Mouse (Mus musculus) 3134 (cell line): ENCODE measurements around the gene Mss51.

Experiments used
- DNase-seq: peaks from one replicate; pipeline ENCODE4 v3.0.0-alpha.2; 2011; ENCODE audit warnings: low spot score; ENCODE audit not compliant: insufficient read length; ENCODE audit errors: extremely low read depth

Mss51 gene

DNA sequence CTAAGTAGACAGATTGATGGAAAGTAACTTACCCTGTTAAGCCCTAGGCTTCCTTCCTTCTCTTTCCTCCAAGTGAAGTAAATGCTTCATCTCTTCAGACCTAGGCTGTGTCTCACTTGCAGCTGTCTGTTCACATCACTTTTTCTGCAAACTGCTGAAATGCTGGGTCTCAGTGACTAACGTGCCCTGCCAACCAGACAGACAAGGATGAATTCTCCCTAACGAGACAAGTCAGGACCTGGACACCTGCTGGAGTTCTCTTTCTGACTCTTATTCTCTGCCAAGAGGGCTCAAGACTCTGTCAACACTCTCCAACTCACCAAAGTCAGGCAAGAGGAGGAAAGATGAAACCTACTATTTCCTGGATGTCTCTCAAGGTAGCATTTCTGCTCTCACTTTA lies at the start of gene Mss51:
Gene Mss51, minus strand, starts transcription at position 299 of the 400 bp plus-strand sequence.
- DNase-seq = no peak

DNA sequence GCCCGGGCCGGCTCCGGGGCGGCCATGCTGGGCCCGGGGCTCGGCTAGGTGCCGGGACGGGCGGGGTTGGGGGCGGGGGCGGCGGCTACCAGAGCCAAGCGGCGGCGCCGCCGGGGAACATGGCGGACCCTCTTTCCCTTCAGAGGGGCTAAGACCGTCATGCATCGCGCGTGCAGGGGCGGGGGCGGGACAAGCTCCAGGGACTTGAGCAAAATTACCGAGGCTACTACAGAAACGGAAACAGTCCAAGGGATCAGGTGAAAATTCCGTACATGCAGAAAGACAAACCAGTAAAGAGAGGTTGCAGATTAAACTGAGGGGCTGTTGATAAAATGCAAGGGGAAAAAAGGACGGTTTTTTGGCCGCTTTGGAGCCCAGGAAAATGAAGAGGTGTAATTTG lies 49.7 kb upstream of the Mss51 start, which contains the start of gene Ppp3cb:
Gene Ppp3cb, minus strand, starts transcription at position 159 of the 400 bp plus-strand sequence.
- peak; percentile 82 for DNase-seq

DNA sequence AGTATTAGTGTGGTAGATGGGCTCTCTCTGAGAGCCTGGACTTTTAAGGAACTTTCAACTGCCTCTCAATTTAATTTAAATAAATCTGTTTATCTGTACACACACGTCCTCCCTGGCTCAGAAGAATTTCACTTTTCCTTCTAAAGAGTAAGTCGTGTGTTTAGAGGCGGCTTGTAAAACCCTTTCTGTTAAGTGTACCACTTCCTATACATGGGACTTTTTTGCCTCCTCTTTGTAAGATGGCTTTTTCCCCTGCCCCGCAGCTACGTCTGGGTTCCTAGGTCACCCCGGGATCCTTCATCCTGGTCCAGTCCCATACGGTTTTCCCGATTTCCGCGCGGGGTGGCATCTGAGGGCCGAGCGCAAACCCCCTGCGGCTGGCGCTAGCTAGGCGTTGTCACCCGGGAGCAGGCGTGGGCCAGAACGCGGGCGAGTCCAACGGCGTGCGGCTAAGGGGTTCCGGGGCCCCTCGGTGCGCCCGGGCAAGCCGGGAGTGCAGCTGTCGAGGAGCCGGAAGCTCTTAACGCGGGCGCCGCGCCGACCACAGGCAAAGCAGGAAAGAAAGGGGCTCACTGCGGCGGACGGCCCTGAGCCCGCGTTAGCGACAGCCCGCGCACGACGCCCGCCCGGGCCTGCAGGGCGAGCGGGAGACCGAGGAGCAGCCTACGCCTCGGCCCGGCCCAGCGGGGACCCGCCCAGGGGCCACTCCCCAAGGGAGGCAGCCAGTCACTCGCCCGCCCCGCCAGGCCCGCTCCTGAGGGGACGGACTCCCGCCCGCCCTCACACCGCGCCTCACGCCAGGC lies 49.0 kb upstream of the Mss51 start:
- DNase-seq = peak; percentile 92

DNA sequence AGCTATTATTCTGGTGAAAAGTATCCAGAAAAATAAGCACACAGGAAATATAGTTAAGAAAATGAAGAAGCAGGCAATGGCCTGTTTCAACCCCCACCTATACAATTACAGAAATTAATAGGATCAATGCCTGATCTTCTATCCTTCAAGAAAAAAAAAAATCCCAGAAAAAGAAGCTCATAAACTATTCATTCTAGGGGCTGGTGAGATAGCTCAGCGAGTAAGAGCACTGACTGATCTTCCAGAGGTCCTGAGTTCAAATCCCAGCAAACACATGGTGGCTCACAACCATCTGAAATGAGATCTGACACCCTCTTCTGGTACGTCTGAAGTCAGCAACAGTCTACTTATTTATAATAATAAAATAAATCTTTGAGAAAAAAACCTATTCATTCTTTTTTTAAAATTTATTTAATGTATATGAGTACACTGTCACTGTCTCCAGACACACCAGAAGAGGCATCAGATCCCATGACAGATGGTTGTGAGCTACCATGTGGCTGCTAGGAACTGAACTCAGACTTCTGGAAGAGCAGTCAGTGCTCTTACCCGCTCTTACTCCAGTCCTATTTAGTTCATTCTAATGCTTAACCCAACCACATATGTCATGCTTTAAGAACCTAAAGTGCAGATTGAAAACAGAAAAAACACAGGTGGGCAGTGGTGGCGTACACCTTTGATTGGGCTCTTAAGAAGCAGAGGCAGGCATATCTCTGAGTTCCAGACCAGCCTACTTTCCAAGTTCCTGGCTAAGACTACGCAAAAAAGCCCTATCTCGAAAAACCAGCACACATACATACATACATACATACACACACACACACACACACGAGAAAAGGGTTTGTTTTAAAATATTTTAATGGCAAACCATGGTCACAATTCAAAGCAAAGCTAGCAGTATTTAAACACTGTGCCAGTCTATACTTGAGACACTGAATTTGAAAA lies 48.0 kb upstream of the Mss51 start:
- DNase-seq = peak; percentile 15

DNA sequence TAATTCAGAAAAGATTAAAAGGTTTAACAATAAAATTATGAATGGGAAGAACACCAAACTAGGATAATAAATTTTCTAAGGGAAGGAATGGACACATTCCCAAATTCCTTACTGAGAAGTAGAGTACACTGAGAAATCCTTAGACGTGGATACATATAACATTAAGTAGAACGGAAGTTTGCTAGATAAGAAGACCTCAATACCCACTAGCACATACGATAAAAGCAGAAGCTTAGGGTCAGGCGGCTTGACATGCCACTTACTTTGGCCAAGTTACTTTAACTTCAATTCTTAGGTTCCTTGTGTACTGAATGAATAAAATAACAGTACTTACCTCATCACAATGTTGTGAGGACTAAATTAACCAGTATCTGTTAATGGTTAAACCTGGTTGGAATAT lies 32.9 kb upstream of the Mss51 start:
- DNase-seq = no peak

DNA sequence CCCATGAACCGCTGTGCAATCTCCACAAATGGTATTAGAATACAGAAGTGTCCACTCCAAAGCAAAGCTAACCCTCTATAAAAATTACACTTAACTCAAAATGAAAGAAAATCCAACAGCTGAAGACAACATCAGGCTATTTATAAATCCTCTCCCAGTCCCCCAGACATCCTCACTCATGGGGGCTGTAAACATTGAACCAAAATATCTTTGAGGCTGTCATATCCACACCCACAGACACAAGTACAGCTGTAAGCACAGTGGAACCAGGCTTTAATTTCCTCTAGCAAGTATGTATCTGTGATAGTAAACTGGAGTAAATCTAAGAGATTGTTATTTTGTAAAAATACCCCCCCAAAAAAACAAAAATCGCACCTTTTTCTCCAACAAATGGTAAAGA lies 23.5 kb upstream of the Mss51 start:
- no peak for DNase-seq

DNA sequence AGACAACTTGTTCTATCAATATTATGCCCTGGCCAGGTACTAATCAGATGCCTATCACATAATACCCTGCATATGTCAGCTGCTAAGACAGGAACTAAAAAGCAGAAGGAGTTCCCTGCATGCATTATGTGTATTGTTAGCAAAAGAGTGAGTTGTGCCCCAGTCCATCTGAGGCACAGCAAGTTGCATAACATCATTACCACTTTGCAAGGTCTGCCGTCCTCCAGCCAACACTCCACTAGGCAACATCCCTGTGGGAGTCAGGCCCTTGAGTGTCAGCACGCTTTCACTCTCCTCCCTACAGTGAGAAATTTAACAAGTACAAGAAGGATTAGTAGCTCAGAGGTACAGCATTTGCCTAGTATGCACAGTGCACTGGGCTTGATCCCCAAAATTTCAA lies 11.7 kb upstream of the Mss51 start:
- no peak for DNase-seq

DNA sequence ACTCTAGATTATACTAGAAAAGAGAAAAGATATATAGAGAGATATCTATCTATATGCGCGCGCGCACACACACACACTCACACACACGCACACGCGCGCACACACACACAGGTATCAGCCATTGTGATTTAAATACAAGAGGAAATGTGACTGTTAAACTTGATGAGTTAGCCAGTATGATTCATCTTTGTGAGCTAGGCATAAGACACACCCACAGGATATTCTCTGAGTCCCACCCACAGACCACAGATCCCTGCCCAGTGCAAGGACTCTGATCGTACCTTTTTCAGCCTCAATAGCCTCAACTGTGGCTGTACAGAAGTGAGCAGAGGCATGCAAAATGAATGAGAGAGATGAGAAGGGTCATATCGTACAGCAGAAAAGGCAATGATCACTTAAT lies 6.3 kb upstream of the Mss51 start:
- DNase-seq = peak; percentile 15

DNA sequence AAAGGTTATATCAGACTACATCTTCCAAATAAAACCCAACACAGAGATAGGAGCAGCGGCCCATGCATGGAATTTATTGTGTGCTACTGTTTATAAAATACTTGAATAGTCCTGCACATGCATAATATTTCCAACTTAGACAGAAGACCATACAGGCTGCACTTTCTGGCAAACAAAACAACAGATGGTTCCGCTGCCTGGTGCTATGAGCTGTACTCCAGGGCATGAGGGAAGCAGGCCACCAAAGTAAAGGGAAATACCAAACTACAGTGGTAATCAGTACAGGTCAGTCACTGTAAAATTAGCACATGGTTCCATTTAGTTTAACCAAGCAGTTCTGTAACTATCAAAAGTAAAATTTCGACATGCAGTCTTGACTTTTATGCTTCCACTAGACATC lies 3.3 kb upstream of the Mss51 start:
- no peak for DNase-seq

DNA sequence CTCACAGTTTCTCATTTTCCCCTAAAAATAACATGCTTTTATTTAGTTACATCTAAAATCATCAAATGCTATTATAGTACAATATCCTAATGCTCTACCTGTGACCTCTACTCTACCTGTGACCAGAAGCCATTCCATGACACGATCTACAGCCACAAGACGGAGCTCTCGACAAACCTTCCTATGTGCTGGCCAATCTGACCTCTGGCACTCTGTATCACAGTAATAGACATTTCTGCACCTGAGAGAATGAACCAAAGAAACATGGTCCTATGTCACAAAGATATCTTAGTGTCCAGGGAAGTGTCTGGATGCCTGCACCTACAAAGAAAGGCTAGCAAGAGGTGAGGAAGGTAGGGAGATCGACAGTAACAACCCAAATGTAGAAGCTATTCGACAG lies 10.7 kb downstream of the Mss51 start:
- DNase-seq = no peak

DNA sequence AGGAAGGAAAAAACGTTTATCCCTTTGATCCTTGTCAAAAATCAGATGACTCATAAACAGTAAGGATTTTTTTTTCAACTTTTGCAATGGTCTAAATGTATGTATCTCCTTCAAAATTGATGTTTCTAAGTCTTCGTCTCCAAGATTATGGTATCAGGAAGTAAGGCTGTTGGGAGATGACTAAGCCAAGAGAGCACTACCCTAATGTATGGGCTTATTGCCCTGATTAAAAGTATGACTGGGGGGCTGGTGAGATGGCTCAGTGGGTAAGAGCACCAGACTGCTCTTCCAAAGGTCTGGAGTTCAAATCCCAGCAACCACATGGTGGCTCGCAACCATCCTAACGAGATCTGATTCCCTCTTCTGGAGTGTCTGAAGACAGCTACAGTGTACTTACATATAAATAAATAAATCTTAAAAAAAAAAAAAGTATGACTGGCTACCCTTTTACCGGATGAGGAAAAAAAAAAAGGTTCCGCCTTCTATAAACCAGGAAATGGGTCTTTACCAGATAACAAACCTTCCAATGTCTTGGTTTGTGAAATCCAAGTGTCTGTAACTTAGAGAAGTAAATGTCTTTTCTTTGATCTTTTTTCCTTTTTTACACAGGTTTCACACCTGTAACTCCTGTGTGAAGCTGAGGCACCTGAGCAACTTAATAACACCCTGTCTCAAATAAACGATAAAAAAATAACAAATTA lies 14.5 kb downstream of the Mss51 start:
- DNase-seq = no peak

DNA sequence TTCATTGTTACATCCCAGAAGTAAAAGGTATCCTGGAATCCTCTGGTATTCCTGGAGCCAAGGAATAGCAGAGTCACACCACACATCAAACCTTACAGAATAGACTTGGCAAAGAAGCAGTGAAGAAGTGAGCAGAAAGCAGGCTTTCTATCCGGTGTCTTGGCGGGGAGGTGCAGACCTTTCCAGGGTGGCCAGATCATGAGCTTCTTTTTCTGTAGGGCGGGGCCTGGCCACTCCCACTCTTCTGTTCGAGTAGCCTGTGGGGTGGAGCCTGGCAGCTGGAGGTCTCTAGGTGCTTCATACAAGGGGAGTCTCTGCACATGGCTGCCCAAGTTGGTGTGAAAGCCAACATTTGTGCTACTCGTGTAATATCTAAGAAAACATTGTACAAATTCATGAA lies 15.5 kb downstream of the Mss51 start:
- DNase-seq = no peak

DNA sequence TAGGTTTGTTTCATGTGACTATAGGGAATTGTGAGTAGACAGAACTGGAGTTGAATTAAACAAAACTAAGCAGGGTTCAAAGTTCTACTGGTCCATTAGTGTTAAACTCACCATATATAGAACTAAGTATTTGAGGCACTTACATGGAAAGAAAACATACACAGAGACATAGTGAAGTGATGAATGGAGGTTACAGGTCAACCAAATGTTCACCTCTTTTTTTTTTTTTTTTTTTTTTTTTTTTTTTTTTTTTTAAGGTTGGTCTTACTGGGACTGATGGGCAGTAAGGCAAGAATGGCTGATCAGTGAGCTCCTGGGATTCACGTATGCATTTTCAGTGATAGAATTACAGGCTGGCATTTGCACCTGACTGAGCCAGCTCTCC lies 16.5 kb downstream of the Mss51 start:
- DNase-seq = no peak

DNA sequence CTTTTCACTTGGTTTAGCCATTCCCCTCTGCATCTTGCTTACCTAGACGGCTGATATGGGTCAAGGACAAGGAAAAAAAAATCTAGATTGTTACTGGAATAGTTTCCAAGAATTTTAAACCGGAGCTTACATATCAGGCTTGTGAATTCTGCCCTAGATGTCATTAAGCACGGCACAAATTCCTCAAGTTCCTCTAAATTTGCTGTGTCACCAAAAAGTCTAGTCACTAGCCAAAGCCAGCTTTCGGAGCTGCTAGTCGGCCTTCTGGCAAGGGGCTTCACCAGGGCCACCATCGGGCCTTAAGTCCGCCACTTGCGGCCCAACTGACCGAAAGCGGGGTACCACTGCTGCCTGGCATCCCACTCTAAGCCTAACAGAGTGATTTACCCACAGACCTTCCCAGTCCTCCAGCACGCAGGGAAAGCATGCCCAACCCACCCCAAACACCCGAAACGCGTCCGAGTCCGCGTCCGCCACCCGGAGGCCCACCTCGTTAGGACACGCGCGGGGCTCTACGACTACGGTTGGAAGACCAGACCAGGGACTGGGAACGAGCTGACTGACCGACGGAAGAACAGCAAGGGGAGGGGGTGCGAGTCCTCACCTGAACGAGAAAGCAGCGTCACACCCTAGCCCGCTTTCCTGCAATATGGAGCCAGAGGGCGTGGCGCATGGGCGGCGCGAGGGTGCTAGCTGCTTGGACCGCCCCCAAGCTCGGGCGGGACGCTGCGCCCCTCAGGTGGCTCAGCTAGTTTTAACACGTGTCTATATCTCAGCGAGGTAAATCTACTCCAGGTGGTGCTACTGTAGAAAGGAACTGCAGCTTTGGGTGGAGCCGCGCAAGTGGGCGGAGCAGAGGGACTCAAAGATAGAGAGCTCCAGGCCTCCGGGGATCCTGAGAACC lies 17.2 kb downstream of the Mss51 start, which contains the start of gene Anxa7:
Gene Anxa7, minus strand, starts transcription at position 843 of the 904 bp plus-strand sequence.
- peak; percentile 81 for DNase-seq

DNA sequence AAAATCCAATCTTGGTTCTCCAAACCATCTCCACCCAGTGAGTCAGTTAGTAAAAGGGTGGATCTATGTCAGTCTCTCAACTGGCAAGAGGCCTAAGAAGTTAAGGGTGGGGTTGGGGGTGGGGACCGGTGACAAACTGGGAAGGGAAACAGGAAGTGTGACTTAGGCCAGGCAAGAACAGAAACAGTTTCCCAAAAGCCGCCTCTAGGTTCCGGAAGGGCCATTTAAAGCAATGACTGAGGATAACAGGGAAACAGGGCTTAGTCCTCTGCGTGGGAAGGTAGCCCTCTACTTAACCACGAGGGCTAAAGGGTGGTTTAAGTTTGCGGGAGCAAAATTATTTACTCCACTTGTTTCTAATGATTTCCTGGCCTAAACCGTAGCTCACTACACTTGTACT lies 17.9 kb downstream of the Mss51 start:
- peak; percentile 78 for DNase-seq

DNA sequence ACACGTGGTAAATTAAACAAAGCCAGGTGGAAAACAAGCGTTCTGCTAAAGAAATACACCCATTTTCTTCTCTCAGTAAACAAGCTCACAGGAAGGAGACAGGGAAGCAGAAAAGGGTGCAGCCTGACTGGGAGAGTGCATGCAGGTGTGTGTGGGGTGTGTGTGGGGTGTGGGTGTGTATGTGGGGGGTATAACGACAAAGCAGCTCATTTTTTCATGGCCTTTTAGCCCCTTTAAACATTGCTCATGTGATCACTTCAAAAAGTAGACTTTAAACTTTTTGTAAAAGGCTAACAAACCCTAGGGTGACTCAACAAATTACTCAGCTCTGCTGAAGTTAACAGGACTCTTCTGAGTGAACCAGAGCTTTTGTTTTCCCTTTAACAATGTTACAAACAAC lies 18.3 kb downstream of the Mss51 start:
- peak; percentile 21 for DNase-seq

DNA sequence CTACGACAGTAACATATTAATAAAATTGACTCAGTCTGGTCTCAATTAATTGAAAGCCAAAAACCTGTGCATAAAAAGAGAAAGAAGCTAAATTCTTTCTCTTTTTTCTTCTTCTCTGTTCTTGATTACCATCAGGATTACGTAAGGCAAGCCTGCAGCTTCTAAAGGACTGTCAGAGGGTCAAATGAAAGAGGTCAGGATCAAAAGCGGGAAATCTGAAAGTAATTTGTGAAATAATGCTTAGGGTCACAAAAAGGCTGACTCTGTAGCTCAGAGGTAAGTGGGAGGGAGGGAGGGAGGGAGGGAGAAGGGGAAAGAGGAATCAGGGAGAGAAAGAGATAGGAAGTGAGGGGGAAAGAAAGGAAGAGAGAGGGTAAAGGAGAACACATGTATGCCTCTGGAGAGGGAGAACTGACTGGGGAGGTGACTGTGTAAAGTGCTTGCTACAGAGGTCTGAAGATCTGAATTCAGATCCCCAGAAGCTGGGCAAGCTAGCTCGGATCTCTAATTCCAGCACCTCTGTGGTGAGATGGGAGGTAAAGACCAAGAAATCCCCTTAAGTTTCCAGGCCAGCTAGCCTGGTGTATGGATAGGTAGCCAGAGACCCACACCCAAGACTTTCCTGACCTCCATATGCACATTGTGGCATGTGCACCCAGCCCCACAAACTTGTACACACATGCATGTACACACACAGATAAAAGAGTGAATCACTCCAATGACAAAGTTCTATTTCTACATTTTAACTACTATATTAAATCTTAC lies 19.3 kb downstream of the Mss51 start:
- DNase-seq = no peak

DNA sequence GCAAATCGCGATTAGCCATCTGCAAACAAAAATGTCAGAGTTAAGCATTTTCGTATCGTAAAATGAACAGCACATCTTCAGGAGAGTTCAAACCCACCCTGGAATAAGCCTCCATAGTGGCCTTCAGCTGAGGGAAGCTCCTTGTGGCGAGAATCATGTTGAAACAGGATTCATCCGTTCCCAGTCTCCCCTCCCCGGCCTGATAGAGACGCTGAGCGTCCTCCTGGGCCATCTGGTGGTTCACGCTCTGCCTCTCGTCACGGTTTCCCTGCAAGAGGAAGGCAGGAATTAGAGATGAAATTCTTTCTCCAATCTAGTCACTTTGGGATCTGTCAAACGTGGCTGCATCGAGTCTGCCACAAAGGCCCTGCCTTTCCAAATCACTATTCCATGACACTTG lies 36.5 kb downstream of the Mss51 start:
- DNase-seq = no peak

DNA sequence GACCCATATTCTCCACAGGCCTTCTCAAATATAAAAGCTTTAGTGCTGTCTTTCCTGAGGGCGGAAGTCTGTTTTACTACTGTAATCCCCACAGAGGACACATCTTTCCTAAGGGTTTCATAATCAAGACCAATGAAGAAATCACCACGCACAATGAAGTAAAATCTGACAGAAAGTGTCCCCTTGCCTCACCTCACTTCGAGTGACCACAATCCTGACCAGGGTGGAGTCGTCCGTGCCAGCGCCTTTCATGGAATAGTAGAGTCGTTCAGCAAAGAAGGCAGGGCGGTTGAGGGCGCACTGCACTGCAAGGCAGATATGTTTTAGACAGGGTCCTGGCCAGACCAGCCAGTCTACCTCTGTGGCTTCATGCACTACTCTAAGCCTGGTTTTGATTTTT lies 38.3 kb downstream of the Mss51 start:
- no peak for DNase-seq
